Mouse (Mus musculus) lung, embryonic 15.5 days (tissue): ENCODE measurements around the gene Gm45062. TPM values are rescaled to one million over a fixed set of nuclear protein-coding genes. Genes with fewer than 3 reads are reported as not detected.

Experiments
- ATAC-seq: fragments of 200-750 bp; cut with Nextera tagmentation; 2 replicates; pipeline ENCODE4 v1.8.0; 2017; ENCODE audit warnings: moderate number of reproducible peaks, borderline replicate concordance; ENCODE audit not compliant: low FRiP score, low TSS enrichment; ENCODE audit errors: extremely low read depth
- H3K27ac ChIP-seq: fragments of 300-500 bp; sonication (generic); 2 replicates; pipeline ENCODE4 v1.5.1; 2015; ENCODE audit warnings: moderate library complexity, mild to moderate bottlenecking, inconsistent platforms
- H3K27me3 ChIP-seq: fragments of 300-500 bp; sonication (generic); 2 replicates; pipeline ENCODE4 v1.6.1; 2015; ENCODE audit warnings: inconsistent platforms
- H3K36me3 ChIP-seq: fragments of 300-500 bp; sonication (generic); 2 replicates; pipeline ENCODE4 v1.6.1; 2015; ENCODE audit warnings: inconsistent platforms
- H3K4me1 ChIP-seq: fragments of 300-500 bp; sonication (generic); 2 replicates; pipeline ENCODE4 v1.6.1; 2015; ENCODE audit warnings: inconsistent platforms
- H3K4me2 ChIP-seq: fragments of 300-500 bp; sonication (generic); 2 replicates; pipeline ENCODE4 v1.6.1; 2015; ENCODE audit warnings: inconsistent platforms, mild to moderate bottlenecking, moderate library complexity
- H3K4me3 ChIP-seq: fragments of 300-500 bp; sonication (generic); 2 replicates; pipeline ENCODE4 v1.5.1; 2015; ENCODE audit warnings: mild to moderate bottlenecking, inconsistent platforms
- H3K9ac ChIP-seq: fragments of 300-500 bp; sonication (generic); 2 replicates; pipeline ENCODE4 v1.6.1; 2015; ENCODE audit warnings: inconsistent platforms
- H3K9me3 ChIP-seq: fragments of 300-500 bp; sonication (generic); 2 replicates; pipeline ENCODE4 v1.6.1; 2016; ENCODE audit warnings: inconsistent platforms
- WGBS: fragments of 180-500 bp; shearing (Covaris S2); methylation state at CpG from one replicate; pipeline ENCODE4 v1.1.7; 2015; 5-methylcytosine and 5-hydroxymethylcytosine counted together
- polyA plus RNA-seq: library from polyadenylated mRNA; unstranded; fragments of >200 nt; fragmentation: Nextera tagmentation; extraction: Ambion mirVana; gene quantifications from 2 replicates; pipeline ENCODE4 v1.2.1, GENCODE M21; 2015

Gm45062 gene
- polyA plus RNA-seq, 1 experiment from 2014 or later = 11.1 TPM

DNA sequence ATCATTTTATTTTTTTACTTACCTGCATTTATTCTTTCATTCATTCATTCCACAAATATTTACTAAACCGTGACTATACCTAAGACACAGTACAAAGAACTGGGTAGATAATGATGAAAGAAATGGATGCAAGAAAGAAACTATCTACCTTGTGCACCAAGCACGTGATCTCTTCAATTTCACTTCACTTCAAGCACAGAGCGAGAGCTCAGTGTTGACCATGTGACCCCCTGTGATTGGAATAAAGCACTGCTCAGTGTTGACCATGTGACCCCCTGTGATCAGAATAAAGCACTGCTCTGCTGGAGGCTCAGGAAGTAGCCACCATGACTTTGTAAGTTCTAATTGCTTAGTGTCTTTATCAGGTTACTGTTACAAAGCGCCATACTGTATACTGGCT, 115.5 kb downstream of the Gm45062 start:
- 85% methylated on average over 4 of the region's 4 CpGs for WGBS
- Histone ChIP-seq H3K9me3 (no peaks in the 10 kb centered on the region), H3K9ac (no peak overlapping the region), H3K4me1 (peaks cover 7% of the 10 kb centered on the region; the same call in 1 of the 2 replicates), H3K4me2 (no peak overlapping the region), H3K27ac (no peak overlapping the region), H3K27me3 (no peaks in the 10 kb centered on the region), H3K36me3 (no peaks in the 10 kb centered on the region), H3K4me3 (no peak overlapping the region)
- ATAC-seq = no peak

DNA sequence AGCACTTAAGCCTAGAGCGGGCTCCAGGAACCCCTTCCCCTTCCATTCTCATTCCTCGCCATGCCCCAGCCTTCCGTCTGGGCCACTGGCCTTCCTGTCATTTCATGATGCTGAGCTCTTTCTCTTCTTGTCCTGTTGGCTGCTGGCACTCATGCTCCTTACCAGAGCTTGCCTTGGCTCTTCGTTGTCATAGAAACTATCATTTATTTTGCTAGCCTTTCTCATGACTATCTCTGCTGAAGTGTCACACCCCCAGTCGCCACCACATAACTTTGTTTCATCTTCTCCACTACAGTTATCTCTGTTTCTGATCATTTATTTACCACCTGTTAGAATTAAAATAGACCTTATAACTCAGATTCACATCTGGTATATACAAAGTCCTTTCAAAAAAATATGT, 117.1 kb downstream of the Gm45062 start:
- Histone ChIP-seq H3K9me3 (no peaks in the 10 kb centered on the region), H3K4me1 (peaks cover 4% of the 10 kb centered on the region; the same call in 1 of the 2 replicates), H3K4me3 (no peak overlapping the region), H3K27ac (no peak overlapping the region), H3K4me2 (no peak overlapping the region), H3K27me3 (no peaks in the 10 kb centered on the region), H3K9ac (no peak overlapping the region), H3K36me3 (no peaks in the 10 kb centered on the region)
- 89% methylated on average over 5 of the region's 5 CpGs for WGBS
- ATAC-seq = no peak

DNA sequence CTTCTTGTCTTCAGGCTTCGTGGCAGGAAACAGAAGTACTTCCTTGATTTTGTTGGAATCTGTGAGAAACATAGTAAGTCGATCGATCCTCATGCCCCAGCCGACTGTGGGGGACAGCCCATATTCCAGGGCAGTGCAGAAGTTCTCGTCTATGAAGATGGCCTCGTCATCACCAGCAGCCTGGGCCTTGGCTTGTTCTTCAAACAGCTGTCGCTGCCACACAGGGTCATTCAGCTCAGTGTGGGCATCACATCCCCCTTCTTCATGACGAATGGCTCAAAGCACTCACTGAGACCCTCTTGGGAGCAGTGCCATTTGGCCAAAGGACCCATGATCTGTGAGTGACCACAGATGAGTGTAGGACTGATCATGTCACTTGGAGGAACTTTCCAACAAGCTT, 118.4 kb downstream of the Gm45062 start:
- H3K27me3 ChIP-seq = no peaks in the 10 kb centered on the region
- no peak overlapping the region for H3K4me2 ChIP-seq
- no peak overlapping the region for H3K9ac ChIP-seq
- no peak for ATAC-seq
- H3K36me3 ChIP-seq = no peaks in the 10 kb centered on the region
- WGBS = 83% methylated on average over 8 of the region's 8 CpGs
- H3K9me3 ChIP-seq = no peaks in the 10 kb centered on the region
- H3K4me3 ChIP-seq = no peak overlapping the region
- peaks cover 4% of the 10 kb centered on the region; the same call in 1 of the 2 replicates for H3K4me1 ChIP-seq
- no peak overlapping the region for H3K27ac ChIP-seq

DNA sequence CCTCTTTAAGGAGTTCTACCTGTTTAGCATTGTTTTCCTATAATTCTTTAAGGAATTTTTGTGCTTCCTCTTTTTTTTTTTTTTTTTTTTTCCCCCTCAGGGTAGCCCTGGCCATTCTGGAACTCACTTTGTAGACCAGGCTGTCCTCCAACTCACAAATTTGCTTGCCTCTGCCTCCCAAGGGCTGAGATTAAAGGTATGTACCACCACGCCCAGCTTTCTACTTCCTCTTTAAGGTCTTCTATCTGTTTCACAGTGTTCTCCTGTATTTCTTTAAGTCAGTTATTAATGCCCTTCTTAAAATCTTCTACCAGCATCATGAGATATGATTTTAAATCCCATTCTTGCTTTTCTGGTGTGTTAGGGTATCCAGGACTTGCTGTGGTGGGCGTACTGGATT, 130.1 kb downstream of the Gm45062 start:
- no peak overlapping the region for H3K27ac ChIP-seq
- 0 out of 2 replicates have a peak, but pooled peaks cover 2% of the 10 kb centered on the region for H3K4me1 ChIP-seq
- no peak overlapping the region for H3K4me3 ChIP-seq
- no peak for ATAC-seq
- no peaks in the 10 kb centered on the region for H3K27me3 ChIP-seq
- no peak overlapping the region for H3K9ac ChIP-seq
- no peak overlapping the region for H3K4me2 ChIP-seq
- WGBS = 98% methylated on average over 2 of the region's 2 CpGs
- no peaks in the 10 kb centered on the region for H3K36me3 ChIP-seq
- no peaks in the 10 kb centered on the region for H3K9me3 ChIP-seq

DNA sequence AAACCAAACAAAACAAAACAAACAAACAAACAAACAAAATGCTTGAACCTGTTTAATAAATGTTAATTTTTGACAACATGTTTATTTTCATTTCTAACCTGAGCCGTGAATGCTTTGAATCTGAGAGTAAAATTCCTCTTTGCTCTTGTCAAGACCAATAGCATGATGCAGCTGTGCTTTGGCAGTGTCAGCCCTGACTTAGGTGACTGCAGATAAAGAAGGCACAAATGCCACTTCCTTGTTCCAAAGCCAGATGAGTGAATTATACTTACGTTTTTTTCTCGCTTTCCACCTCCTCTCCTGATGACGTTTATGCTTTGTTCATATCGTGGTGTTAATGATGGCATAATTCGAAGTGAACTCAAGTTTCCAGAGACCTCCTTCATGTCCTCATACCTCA, 131.0 kb downstream of the Gm45062 start:
- no peak for ATAC-seq
- H3K4me1 ChIP-seq = 0 out of 2 replicates have a peak, but pooled peaks cover 8% of the 10 kb centered on the region
- no peak overlapping the region for H3K4me3 ChIP-seq
- WGBS = 69% methylated on average over 6 of the region's 6 CpGs
- no peak overlapping the region for H3K27ac ChIP-seq
- no peak overlapping the region for H3K9ac ChIP-seq
- H3K9me3 ChIP-seq = no peaks in the 10 kb centered on the region
- H3K4me2 ChIP-seq = no peak overlapping the region
- H3K27me3 ChIP-seq = no peaks in the 10 kb centered on the region
- no peaks in the 10 kb centered on the region for H3K36me3 ChIP-seq

DNA sequence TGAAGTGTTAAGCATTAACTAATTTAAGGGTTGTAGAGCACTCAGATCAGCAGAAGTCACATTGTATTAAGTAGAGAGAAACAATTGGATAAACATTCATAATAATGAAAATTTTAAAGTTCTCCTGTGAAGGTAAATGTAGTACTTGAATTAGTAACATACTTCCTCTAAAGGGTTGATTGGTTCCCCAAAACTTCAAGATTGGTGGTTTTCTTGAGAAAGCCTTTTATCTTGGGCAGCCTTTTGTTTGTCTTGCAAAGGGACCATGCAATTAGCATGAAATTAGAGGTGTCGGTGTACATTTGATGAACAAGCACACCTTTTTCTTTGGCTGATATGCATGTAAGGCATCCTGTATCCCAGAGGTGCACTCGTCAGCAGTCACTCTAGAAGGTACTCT, 131.7 kb downstream of the Gm45062 start:
- no peak for ATAC-seq
- 0 out of 2 replicates have a peak, but pooled peaks cover 8% of the 10 kb centered on the region for H3K4me1 ChIP-seq
- WGBS = 95% methylated on average over 2 of the region's 2 CpGs
- H3K27me3 ChIP-seq = no peaks in the 10 kb centered on the region
- H3K27ac ChIP-seq = no peak overlapping the region
- no peak overlapping the region for H3K4me3 ChIP-seq
- H3K9ac ChIP-seq = no peak overlapping the region
- no peak overlapping the region for H3K4me2 ChIP-seq
- no peaks in the 10 kb centered on the region for H3K9me3 ChIP-seq
- no peaks in the 10 kb centered on the region for H3K36me3 ChIP-seq

DNA sequence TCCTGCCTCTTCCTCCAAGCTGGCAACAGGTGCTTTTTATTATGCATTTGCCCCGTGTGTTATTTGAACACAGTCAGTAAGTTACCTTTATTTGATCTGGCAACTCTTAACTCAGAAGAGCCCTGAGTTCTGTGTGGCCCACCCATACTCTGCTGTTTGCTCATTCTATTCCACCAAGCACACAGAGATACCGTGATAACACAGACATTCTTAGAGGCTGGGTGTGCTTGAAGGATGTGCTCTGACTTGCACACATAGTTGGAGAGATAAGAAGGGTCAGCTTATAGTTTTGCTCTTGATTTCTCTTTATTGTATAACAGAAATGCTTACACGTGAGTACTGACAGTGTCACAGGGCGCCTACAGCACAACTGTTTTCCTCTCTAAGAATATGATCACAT, 133.8 kb downstream of the Gm45062 start:
- H3K27me3 ChIP-seq = no peaks in the 10 kb centered on the region
- H3K4me1 ChIP-seq = peaks cover 12% of the 10 kb centered on the region; the same call in 1 of the 2 replicates
- no peak overlapping the region for H3K4me3 ChIP-seq
- no peaks in the 10 kb centered on the region for H3K36me3 ChIP-seq
- no peaks in the 10 kb centered on the region for H3K9me3 ChIP-seq
- no peak overlapping the region for H3K9ac ChIP-seq
- 28% methylated on average over 4 of the region's 4 CpGs for WGBS
- H3K4me2 ChIP-seq = no peak overlapping the region
- peak; percentile 65; the same call in 1 of the 2 replicates for ATAC-seq
- peak overlapping the region; percentile 8; the same call in 1 of the 2 replicates for H3K27ac ChIP-seq

DNA sequence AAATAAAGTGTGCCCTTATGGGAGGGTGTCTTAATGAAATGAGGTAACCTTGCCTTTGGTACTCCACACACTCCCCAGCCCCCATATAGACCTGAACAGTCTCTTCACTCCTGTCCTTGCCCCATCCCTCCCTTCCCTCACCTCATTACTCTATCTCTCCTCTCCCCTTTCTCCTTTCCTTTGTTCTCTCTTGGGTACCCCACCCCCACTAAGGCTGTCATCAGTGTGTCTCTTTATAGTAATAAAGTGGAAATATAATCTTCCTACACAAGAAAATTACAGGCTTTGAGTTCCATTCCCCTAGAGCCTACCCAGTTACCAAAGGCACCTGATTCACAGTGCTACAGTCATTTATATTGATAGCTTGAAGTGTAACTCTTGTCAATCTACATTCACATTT, 134.8 kb downstream of the Gm45062 start:
- no peak for ATAC-seq
- Histone ChIP-seq H3K4me3 (no peak overlapping the region), H3K27ac (no peak overlapping the region), H3K4me1 (peaks cover 12% of the 10 kb centered on the region; the same call in 1 of the 2 replicates), H3K4me2 (no peak overlapping the region), H3K9me3 (no peaks in the 10 kb centered on the region), H3K36me3 (no peaks in the 10 kb centered on the region), H3K27me3 (no peaks in the 10 kb centered on the region), H3K9ac (no peak overlapping the region)

DNA sequence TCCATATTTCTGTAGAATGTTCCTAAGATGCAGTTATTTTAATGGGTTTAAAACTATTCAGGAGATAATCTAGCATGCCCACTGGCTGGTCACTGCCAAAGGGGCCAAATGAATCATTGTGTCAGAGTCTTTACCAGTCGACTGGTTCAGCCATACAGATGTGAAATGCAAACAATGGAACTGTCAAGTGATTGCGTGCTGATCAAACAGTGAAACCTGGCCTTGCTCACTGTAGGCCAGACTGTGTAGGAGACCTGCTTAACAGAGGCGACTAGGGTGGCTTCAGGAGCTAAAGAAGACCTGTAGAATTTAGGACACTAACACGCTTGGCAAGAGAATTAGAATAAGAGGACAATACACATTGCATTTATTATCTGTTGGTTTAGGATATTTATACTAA, 135.8 kb downstream of the Gm45062 start:
- H3K4me1 ChIP-seq = peaks cover 12% of the 10 kb centered on the region; the same call in 1 of the 2 replicates
- no peak overlapping the region for H3K4me3 ChIP-seq
- ATAC-seq = no peak
- 37% methylated on average over 4 of the region's 4 CpGs for WGBS
- no peaks in the 10 kb centered on the region for H3K36me3 ChIP-seq
- H3K27ac ChIP-seq = no peak overlapping the region
- no peak overlapping the region for H3K9ac ChIP-seq
- H3K4me2 ChIP-seq = no peak overlapping the region
- no peaks in the 10 kb centered on the region for H3K9me3 ChIP-seq
- H3K27me3 ChIP-seq = no peaks in the 10 kb centered on the region

DNA sequence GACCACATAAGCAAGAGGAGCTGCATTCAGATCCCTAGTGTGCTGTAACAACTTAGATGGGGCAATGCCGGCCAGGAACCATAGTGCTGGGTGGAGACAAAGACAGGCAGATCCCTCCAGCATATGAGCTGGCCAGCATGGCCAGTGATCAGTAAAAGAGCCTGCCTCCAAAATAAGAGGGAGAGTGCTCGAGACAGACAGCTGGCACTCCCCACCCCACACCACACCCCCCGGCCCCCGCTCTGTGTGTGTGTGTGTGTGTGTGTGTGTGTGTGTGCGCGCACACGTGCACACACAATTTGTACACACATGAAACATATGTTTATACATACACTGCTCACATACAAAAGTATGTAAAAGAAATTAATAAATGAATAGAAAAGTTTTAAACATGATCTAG, 138.0 kb downstream of the Gm45062 start:
- Histone ChIP-seq H3K4me2 (no peak overlapping the region), H3K4me3 (no peak overlapping the region), H3K9ac (no peak overlapping the region), H3K4me1 (peaks cover 12% of the 10 kb centered on the region; the same call in 1 of the 2 replicates), H3K36me3 (no peaks in the 10 kb centered on the region), H3K27ac (no peak overlapping the region), H3K27me3 (no peaks in the 10 kb centered on the region), H3K9me3 (no peaks in the 10 kb centered on the region)
- WGBS = 76% methylated on average over 7 of the region's 7 CpGs
- ATAC-seq = no peak

DNA sequence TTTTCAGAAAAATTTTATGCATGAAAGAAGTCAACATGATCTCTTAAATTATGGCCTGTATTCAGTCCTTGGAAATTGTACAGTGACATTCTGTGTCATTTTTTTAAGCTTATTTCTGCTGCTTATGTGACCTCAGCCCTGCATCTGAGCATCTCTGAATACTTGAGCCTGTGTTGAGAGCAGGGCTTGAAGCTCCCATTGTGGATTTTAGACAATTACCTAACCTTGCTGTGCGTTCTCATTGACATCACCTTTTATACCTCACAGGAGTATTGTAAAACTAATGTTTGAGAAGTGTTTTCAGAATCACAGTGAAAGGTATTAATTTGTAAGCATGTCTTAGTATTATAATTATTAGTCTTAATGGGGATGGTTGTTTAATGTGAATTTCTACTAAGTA, 140.5 kb downstream of the Gm45062 start:
- ATAC-seq = no peak
- Histone ChIP-seq H3K9ac (no peak overlapping the region), H3K27me3 (no peaks in the 10 kb centered on the region), H3K27ac (no peak overlapping the region), H3K36me3 (no peaks in the 10 kb centered on the region), H3K4me3 (no peak overlapping the region), H3K9me3 (no peaks in the 10 kb centered on the region), H3K4me2 (no peak overlapping the region), H3K4me1 (peaks cover 8% of the 10 kb centered on the region; the same call in 1 of the 2 replicates)
- WGBS = 70% methylated on average over 1 of the region's 1 CpGs

DNA sequence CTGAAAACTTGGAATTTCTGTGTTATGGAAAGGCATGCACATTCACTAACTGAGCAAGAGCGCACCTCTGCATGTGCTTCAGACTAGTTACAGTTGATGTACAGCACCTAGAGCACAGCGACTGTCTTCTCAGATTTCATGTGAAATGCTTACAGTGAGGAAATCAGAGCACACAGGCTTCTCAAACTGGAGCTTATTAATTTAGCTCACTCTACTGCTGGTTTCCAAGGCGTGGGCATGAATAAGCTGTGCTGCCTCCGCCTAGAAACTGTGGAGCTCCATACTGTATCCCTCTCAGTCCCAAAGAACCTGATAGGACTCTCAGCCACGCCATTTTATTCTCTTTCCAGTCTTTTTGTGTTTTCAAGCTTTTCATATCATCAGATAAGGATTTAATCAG, 143.9 kb downstream of the Gm45062 start:
- H3K36me3 ChIP-seq = no peaks in the 10 kb centered on the region
- H3K4me2 ChIP-seq = no peak overlapping the region
- no peak overlapping the region for H3K27ac ChIP-seq
- no peak for ATAC-seq
- no peaks in the 10 kb centered on the region for H3K27me3 ChIP-seq
- WGBS = 83% methylated on average over 5 of the region's 5 CpGs
- no peaks in the 10 kb centered on the region for H3K9me3 ChIP-seq
- H3K9ac ChIP-seq = no peak overlapping the region
- H3K4me1 ChIP-seq = no peaks in the 10 kb centered on the region
- H3K4me3 ChIP-seq = no peak overlapping the region

DNA sequence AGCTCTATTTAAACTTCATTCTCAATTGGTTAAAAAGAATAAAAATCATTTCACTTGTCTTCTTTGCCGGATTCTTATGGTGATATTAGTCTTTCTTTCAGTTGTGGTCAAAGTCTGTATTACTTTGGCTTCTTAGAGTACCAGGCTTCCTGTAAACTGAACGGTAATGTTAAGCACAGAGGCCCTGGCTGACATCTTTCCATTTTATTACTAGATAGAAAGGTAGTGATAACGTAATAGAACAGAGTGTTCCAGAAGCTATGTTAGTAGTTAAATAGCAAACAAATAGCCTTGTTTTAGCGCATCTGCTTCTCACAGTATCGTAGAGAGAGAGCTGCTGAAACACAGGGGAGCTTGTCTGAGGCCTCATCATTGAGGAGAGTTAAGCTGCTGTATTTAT, 146.6 kb downstream of the Gm45062 start:
- Histone ChIP-seq H3K27me3 (no peaks in the 10 kb centered on the region), H3K4me2 (no peak overlapping the region), H3K4me1 (no peaks in the 10 kb centered on the region), H3K27ac (no peak overlapping the region), H3K36me3 (no peaks in the 10 kb centered on the region), H3K4me3 (no peak overlapping the region), H3K9me3 (no peaks in the 10 kb centered on the region), H3K9ac (no peak overlapping the region)
- no peak for ATAC-seq
- 81% methylated on average over 5 of the region's 5 CpGs for WGBS
